Mouse (Mus musculus): ENCODE measurements at regions not wholly inside any gene's neighbourhood (a gene's known extent, or its start where the extent isn't known, plus 50 kb on each side); places are given as distances from the start of the nearest gene placed in this dataset.

- no peak for TF ChIP-seq CTCF (IDR thresholded peaks at IDR 0.05; ENCODE audit: low read depth)
- TF ChIP-seq EP300 (IDR thresholded peaks at IDR 0.05; ENCODE audit: low read depth), result no peak
Observed at GRCm38 (mm10) chr14:102505696-102506321, 476.6 kb downstream of the Kctd12 start.
